Mouse (Mus musculus): ENCODE data around the gene Fam19a2. TPM values are rescaled to one million over a fixed set of nuclear protein-coding genes. Genes with fewer than 3 reads are reported as not detected.

Fam19a2 gene
- 0.03 and 0.05 TPM in 2 replicates for polyA plus RNA-seq (2012; rRNA removed; ENCODE audit: low replicate concordance)

GRCm38 (mm10) chr10:123263876-123264309 lies at the start of gene Fam19a2:
TSS of gene Fam19a2 (plus strand) at chr10:123263996.

Other genes starting within 250 kb of the Fam19a2 start
- 56.4 and 62.4 TPM in 2 replicates for gene Mon2, start 187.5 kb upstream of the Fam19a2 start, polyA plus RNA-seq (2012; rRNA removed; ENCODE audit: low replicate concordance)
- gene Usp15, start 67.0 kb upstream of the Fam19a2 start, polyA plus RNA-seq (2012; rRNA removed; ENCODE audit: low replicate concordance) = 3.2 and 13.3 TPM in 2 replicates

All from mammary gland, adult 2 months (tissue).